Mouse (Mus musculus) erythroblast, embryonic 14.5 days (primary cell): Measurements from ENCODE around the gene Gngt2. TPM values are rescaled to one million over a fixed set of nuclear protein-coding genes. Genes with fewer than 3 reads are reported as not detected.
A peak's percentile ranks its signal among the peaks of the same experiment; 100 is the strongest.
"Not testable (repeated sequence)": the region's sequence is repeated elsewhere in the genome, so short reads cannot be mapped to it uniquely, and the experiment has no call there.

Source experiments
- H3K27me3 ChIP-seq: 2 replicates; pipeline ENCODE4 v1.6.1; 2012; ENCODE audit warnings: inconsistent platforms; ENCODE audit not compliant: control insufficient read depth
- H3K36me3 ChIP-seq: 2 replicates; pipeline ENCODE4 v1.6.1; 2012; ENCODE audit warnings: mild to moderate bottlenecking, inconsistent platforms; ENCODE audit not compliant: control insufficient read depth
- H3K4me1 ChIP-seq: 2 replicates; pipeline ENCODE4 v1.6.1; 2012; ENCODE audit warnings: inconsistent platforms; ENCODE audit not compliant: control insufficient read depth
- H3K4me3 ChIP-seq: replicated peaks from 2 replicates; pipeline ENCODE3; 2012; ENCODE audit warnings: moderate library complexity, mild to moderate bottlenecking, inconsistent platforms
- H3K9me3 ChIP-seq: 2 replicates; pipeline ENCODE4 v1.6.1; 2012; ENCODE audit warnings: low read length, inconsistent platforms, mixed read lengths; ENCODE audit not compliant: control insufficient read depth
- GATA1 ChIP-seq: IDR thresholded peaks from 2 replicates; pipeline ENCODE4 v1.6.1; 2012; ENCODE audit warnings: low read length, inconsistent platforms, mixed read lengths
- TAL1 ChIP-seq: IDR thresholded peaks from 3 replicates; pipeline ENCODE4 v1.6.1; 2012; ENCODE audit warnings: low read length, inconsistent platforms, mixed read lengths
- polyA plus RNA-seq: library from polyadenylated mRNA; stranded (reverse); fragments of >175 nt; gene quantifications from 2 replicates; pipeline ENCODE4 v1.2.3, GENCODE M21; 2012

Gene Gngt2
- polyA plus RNA-seq, 1 experiment: 0.18 TPM

GRCm38 (mm10) chr11:95860071-95860490 lies 23.1 kb downstream of the Gngt2 start:
- peaks cover 27% of the 10 kb centered on the region for H3K36me3 ChIP-seq
- no peaks in the 10 kb centered on the region for H3K27me3 ChIP-seq
- H3K4me1 ChIP-seq: peaks cover 35% of the 10 kb centered on the region
- no peaks in the 10 kb centered on the region; the same call in 1 of the 2 replicates for H3K9me3 ChIP-seq
- peak overlapping the region; percentile 66 for H3K4me3 ChIP-seq
- TF ChIP-seq GATA1 (peak; percentile 51; the same call in 1 of the 2 replicates), TAL1 (peak; percentile 38; the same call in 1 of the 3 replicates)

DNA sequence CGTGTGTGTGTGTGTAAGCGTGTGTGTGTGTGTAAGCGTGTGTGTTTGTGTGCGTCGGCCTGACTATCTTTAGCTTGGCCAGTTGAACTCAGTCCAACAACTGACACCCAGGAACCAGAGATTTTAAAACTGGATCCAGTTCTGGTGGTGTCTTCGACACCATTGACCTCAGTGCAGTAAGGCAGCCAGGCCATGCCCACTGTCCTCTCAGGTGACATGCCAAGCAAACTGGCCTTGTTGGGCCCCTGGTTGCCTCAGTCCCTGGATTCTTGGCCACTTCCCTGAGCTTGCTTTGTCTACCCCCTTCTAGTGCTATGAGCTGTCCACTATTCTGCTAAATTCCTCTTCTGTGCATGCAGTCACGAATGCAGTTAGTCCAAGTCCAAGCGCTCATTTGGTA lies 24.4 kb downstream of the Gngt2 start:
- H3K4me1 ChIP-seq: peaks cover 35% of the 10 kb centered on the region
- no peaks in the 10 kb centered on the region for H3K9me3 ChIP-seq
- no peak for TF ChIP-seq TAL1
- H3K4me3 ChIP-seq: no peak overlapping the region
- no peaks in the 10 kb centered on the region for H3K27me3 ChIP-seq
- H3K36me3 ChIP-seq: peaks cover 27% of the 10 kb centered on the region

GRCm38 (mm10) chr11:95869442-95869841 lies 32.4 kb downstream of the Gngt2 start:
- no peak overlapping the region for H3K4me3 ChIP-seq
- H3K36me3 ChIP-seq: peaks cover 2% of the 10 kb centered on the region
- TF ChIP-seq TAL1 (no peak), GATA1 (no peak)
- H3K9me3 ChIP-seq: no peaks in the 10 kb centered on the region
- no peaks in the 10 kb centered on the region for H3K27me3 ChIP-seq
- H3K4me1 ChIP-seq: peaks cover 14% of the 10 kb centered on the region

DNA sequence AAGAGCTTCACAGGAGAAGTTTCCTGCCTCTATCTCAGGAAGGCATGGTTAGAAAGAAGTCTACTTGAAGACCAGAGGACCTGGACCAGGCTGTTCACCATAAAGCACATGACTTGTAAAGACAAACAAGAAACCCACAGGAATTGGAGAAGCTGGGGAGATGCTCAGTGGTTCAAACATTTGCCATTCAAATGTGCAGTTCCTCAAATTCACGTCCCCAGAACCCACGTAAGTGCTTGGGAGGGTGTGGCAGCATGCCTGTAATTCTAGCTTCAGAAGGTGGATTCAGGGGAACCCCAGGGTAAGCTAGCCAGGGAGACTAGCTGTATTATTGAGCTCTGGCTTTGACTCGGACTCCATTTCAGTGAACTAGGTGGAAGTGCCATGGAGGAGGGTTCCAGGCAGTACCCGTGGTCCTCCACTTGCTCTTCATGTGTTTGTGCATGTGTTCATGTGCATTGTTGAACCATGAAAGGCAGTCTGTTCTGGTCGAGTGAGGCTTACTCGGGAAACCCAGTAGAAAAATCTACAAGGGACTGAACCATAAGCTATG lies 33.0 kb downstream of the Gngt2 start:
- peaks cover 2% of the 10 kb centered on the region for H3K36me3 ChIP-seq
- no peaks in the 10 kb centered on the region for H3K9me3 ChIP-seq
- no peaks in the 10 kb centered on the region for H3K27me3 ChIP-seq
- no peak overlapping the region for H3K4me3 ChIP-seq
- peaks cover 14% of the 10 kb centered on the region for H3K4me1 ChIP-seq
- no peak for TF ChIP-seq TAL1
- TF ChIP-seq GATA1: no peak

GRCm38 (mm10) chr11:95875804-95876203 lies 38.8 kb downstream of the Gngt2 start:
- no peak overlapping the region for H3K4me3 ChIP-seq
- 0 out of 2 replicates have a peak, but pooled peaks cover 2% of the 10 kb centered on the region for H3K4me1 ChIP-seq
- no peaks in the 10 kb centered on the region; the same call in 1 of the 2 replicates for H3K27me3 ChIP-seq
- no peaks in the 10 kb centered on the region for H3K36me3 ChIP-seq
- no peaks in the 10 kb centered on the region for H3K9me3 ChIP-seq
- TF ChIP-seq GATA1 (no peak), TAL1 (no peak)

- no peak overlapping the region for H3K4me3 ChIP-seq
Observed at GRCm38 (mm10) chr11:95876296-95876695, 39.3 kb downstream of the Gngt2 start.

GRCm38 (mm10) chr11:95879861-95880260 lies 42.8 kb downstream of the Gngt2 start:
- H3K9me3 ChIP-seq, H3K4me3 ChIP-seq, H3K36me3 ChIP-seq, H3K4me1 ChIP-seq, H3K27me3 ChIP-seq: not testable (repeated sequence)

More at GRCm38 (mm10) chr11:95876296-95876695, 39.3 kb downstream of the Gngt2 start:
- no peaks in the 10 kb centered on the region; the same call in 1 of the 2 replicates for H3K27me3 ChIP-seq
- no peaks in the 10 kb centered on the region for H3K36me3 ChIP-seq
- TF ChIP-seq GATA1 (no peak), TAL1 (no peak)
- H3K4me1 ChIP-seq: 0 out of 2 replicates have a peak, but pooled peaks cover 2% of the 10 kb centered on the region
- H3K9me3 ChIP-seq: no peaks in the 10 kb centered on the region

DNA sequence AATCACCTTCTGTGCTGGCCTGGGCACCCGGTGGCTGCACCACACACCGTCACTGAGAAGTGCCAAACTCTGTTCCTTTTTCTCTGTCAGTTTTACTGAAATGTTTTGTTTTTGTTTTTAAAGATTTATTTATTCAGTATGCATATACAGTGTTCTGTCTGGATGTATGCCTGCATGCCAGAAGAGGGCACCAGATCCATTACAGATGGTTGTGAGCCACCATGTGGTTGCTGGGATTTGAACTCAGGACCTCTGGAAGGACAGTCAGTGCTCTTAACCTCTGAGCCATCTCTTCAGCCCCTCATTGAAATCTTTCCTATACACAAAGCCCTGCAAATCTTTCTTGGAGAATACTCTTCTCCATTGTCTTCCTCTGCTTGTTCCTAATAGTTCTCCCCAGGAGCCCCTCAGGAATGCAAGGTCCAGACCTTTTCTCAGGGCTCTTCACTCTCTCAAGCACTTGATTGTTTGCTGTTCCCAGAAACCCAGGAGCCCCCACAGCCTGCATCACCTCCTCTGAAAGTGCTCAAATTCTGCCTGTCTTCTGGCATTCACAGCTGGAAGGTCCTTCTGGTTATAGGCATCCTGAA lies 53.5 kb downstream of the Gngt2 start:
- H3K4me3 ChIP-seq: no peak overlapping the region
- no peaks in the 10 kb centered on the region for H3K36me3 ChIP-seq
- no peak for TF ChIP-seq GATA1
- no peak for TF ChIP-seq TAL1
- H3K9me3 ChIP-seq: peaks cover 4% of the 10 kb centered on the region
- H3K27me3 ChIP-seq: no peaks in the 10 kb centered on the region
- H3K4me1 ChIP-seq: no peaks in the 10 kb centered on the region

Other genes with a start within 250 kb of the Gngt2 start
- gene Ngfr, start 249.5 kb upstream of the Gngt2 start, polyA plus RNA-seq: 0.02 TPM in 1 of 2 replicates, not detected in the other
- gene Phb, start 170.3 kb upstream of the Gngt2 start, polyA plus RNA-seq: 9.7 and 17.2 TPM in 2 replicates
- gene Zfp652, start 124.5 kb upstream of the Gngt2 start, polyA plus RNA-seq: 1.5 TPM in 2 replicates
- gene B130006D01Rik, start 113.6 kb upstream of the Gngt2 start, polyA plus RNA-seq: not detected in 2 replicates
- gene Phospho1, start 12.7 kb upstream of the Gngt2 start, polyA plus RNA-seq: 161 and 210 TPM in 2 replicates
- gene Abi3, start 5.3 kb downstream of the Gngt2 start, polyA plus RNA-seq: 0.61 and 1.0 TPM in 2 replicates
- gene B4galnt2, start 77.7 kb downstream of the Gngt2 start, polyA plus RNA-seq: not detected in 2 replicates
- 1.0 and 1.8 TPM in 2 replicates for gene Igf2bp1, start 168.7 kb downstream of the Gngt2 start, polyA plus RNA-seq
- not detected in 2 replicates for gene Gip, start 187.3 kb downstream of the Gngt2 start, polyA plus RNA-seq
- 17.0 and 17.7 TPM in 2 replicates for gene Snf8, start 197.7 kb downstream of the Gngt2 start, polyA plus RNA-seq
- 1.1 and 1.5 TPM in 2 replicates for gene Ube2z, start 228.2 kb downstream of the Gngt2 start, polyA plus RNA-seq
- 12.4 and 31.7 TPM in 2 replicates for gene Atp5g1, start 238.5 kb downstream of the Gngt2 start, polyA plus RNA-seq